Mouse (Mus musculus): Measurements from ENCODE around the gene Hdgfl2. TPM values are rescaled to one million over a fixed set of nuclear protein-coding genes. Genes with fewer than 3 reads are reported as not detected.

Gene Hdgfl2
- polyA plus RNA-seq, 1 experiment from 2014 or later: 85.7 TPM

- WGBS: 59% methylated on average over 10 of the region's 10 CpGs
- Histone ChIP-seq H3K9ac (0 out of 2 replicates have a peak within 1 kb of the TSS, but pooled peaks have one; percentile 5), H3K4me1 (replicated peaks) (no peaks in the 10 kb centered on the region), H3K36me3 (no peaks in the 10 kb centered on the region), H3K4me2 (replicated peaks) (no peak within 1 kb of the TSS), H3K27me3 (replicated peaks) (no peaks in the 10 kb centered on the region), H3K27ac (no peak within 1 kb of the TSS), H3K4me3 (replicated peaks) (no peak within 1 kb of the TSS), H3K9me3 (no peaks in the 10 kb centered on the region)
- ATAC-seq: peak; percentile 30
Observed at GRCm38 (mm10) chr17:56109219-56110051, 30.0 kb downstream of the Hdgfl2 start, which contains the start of gene Plin4. Gene Plin4 (minus strand): TSS chr17:56109803.

DNA sequence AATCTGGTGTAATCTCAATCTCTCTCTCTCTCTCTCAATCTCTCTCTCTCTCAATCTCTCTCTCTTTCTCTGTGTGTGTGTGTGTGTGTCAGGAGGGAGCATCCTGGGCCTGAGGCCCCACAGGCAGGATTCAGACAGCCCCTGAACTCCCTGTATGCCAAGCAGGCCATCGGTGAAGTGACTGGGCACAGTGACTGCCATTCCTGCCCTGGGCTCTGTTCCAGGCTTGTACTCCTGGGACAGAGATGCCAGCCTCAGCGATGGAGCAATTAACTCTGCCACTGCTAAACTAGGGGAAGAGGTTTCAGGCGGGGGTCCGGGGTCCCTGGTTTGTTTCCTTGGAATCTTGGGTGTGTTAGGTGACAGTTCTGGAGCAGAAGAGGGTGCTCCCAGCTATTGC, 31.1 kb downstream of the Hdgfl2 start:
- Histone ChIP-seq H3K9me3 (no peaks in the 10 kb centered on the region), H3K9ac (no peak overlapping the region), H3K4me2 (replicated peaks) (no peak overlapping the region), H3K4me1 (replicated peaks) (no peaks in the 10 kb centered on the region), H3K4me3 (replicated peaks) (no peak overlapping the region), H3K27ac (no peak overlapping the region), H3K36me3 (no peaks in the 10 kb centered on the region), H3K27me3 (replicated peaks) (no peaks in the 10 kb centered on the region)
- ATAC-seq: no peak
- 76% methylated on average over 4 of the region's 4 CpGs for WGBS

- ATAC-seq: no peak
- Histone ChIP-seq H3K27me3 (replicated peaks) (no peaks in the 10 kb centered on the region), H3K27ac (no peak overlapping the region), H3K4me1 (replicated peaks) (no peaks in the 10 kb centered on the region), H3K9ac (no peak overlapping the region), H3K4me2 (replicated peaks) (no peak overlapping the region), H3K4me3 (replicated peaks) (no peak overlapping the region), H3K36me3 (no peaks in the 10 kb centered on the region), H3K9me3 (no peaks in the 10 kb centered on the region)
- WGBS: 55% methylated on average over 1 of the region's 1 CpGs
Observed at GRCm38 (mm10) chr17:56111021-56111420, 31.6 kb downstream of the Hdgfl2 start.

DNA sequence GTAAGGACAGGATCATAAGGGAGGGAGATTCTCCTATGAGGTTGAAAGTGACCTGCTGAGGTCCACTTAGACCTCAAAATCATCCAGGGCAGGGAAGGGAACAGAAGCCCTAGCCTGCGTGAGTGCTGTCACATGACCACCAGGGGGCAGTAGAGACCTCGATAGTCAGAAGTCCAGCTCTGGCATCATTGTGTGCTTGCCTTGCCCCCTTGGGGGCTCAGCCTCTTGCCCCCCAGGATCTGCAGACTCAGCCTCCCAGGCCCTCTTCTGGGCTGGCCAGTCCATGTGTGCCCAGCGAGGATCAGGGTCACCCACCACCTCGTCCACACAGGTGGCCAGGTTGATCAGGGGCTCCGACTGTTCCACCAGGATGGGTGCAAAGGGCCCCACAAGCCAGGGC, 32.4 kb downstream of the Hdgfl2 start:
- Histone ChIP-seq H3K27ac (no peak overlapping the region), H3K4me1 (replicated peaks) (no peaks in the 10 kb centered on the region), H3K4me2 (replicated peaks) (no peak overlapping the region), H3K9ac (no peak overlapping the region), H3K27me3 (replicated peaks) (peaks cover 4% of the 10 kb centered on the region; the same call in 1 of the 2 replicates), H3K36me3 (no peaks in the 10 kb centered on the region), H3K4me3 (replicated peaks) (no peak overlapping the region), H3K9me3 (no peaks in the 10 kb centered on the region)
- ATAC-seq: 0 out of 2 replicates have a peak, but pooled peaks have one; percentile 32
- 55% methylated on average over 5 of the region's 5 CpGs for WGBS

DNA sequence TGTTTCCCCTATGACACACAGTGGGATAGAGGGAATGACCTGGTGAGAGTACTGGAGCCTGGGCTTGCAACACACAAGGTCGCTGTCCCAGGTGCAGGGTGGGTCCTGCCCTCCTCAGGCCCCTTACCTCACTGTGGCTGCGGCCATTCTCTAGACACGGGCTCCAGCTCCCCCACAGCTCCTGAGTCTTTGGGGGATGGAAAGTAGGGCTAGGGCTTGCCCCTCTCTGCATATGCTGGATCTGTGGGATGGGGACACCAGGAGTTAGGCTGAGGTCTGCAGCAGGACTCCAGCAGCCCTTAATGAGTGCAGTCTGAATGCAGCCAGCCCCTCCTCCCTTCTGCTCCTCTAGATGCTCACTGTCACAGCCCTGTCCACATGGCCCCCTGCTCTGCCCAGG, 33.3 kb downstream of the Hdgfl2 start:
- Histone ChIP-seq H3K27me3 (replicated peaks) (peaks cover 10% of the 10 kb centered on the region; the same call in 1 of the 2 replicates), H3K4me1 (replicated peaks) (peaks cover 6% of the 10 kb centered on the region), H3K36me3 (no peaks in the 10 kb centered on the region), H3K4me3 (replicated peaks) (no peak overlapping the region), H3K27ac (no peak overlapping the region), H3K9me3 (no peaks in the 10 kb centered on the region), H3K9ac (no peak overlapping the region), H3K4me2 (replicated peaks) (no peak overlapping the region)
- WGBS: 67% methylated on average over 3 of the region's 3 CpGs
- ATAC-seq: no peak

- peaks cover 35% of the 10 kb centered on the region for H3K27me3 ChIP-seq (replicated peaks)
- ATAC-seq: no peak
- no peak overlapping the region for H3K9ac ChIP-seq
- no peak overlapping the region for H3K27ac ChIP-seq
- no peak overlapping the region for H3K4me2 ChIP-seq (replicated peaks)
- no peak overlapping the region for H3K4me3 ChIP-seq (replicated peaks)
- 69% methylated on average over 10 of the region's 10 CpGs for WGBS
- no peaks in the 10 kb centered on the region for H3K9me3 ChIP-seq
- H3K4me1 ChIP-seq (replicated peaks): peaks cover 16% of the 10 kb centered on the region
- no peaks in the 10 kb centered on the region for H3K36me3 ChIP-seq
Observed at GRCm38 (mm10) chr17:56116193-56116592, 36.8 kb downstream of the Hdgfl2 start.

DNA sequence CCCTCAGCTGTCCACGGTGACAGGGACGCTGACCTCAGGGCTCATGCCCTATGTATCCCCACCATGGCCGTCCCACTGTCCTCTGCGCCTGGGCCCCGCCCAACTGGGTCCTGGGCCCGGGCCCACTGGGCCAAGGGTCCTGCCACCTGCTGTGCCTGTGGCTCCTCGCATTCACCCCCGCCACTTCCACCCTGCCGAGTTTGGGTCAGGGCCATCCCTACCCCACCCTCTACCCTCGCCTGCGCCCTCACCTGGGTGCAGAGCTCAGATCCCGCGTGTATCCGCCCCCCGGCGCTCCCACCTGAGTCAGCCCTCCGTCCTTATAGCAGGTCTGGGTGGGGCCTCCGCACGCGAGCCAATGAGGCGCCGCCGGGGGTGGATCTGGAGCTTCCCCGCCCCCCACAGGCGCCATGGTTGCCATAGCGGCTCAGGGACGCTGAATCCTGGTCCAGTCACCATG, 37.8 kb downstream of the Hdgfl2 start, which contains the start of gene Plin5:
Plin5 (minus strand) TSS at position 346 of the 460 bp plus-strand sequence.
- no peaks in the 10 kb centered on the region for H3K9me3 ChIP-seq
- WGBS: 1% methylated on average over 27 of the region's 27 CpGs
- H3K36me3 ChIP-seq: no peaks in the 10 kb centered on the region
- H3K4me2 ChIP-seq (replicated peaks): peak within 1 kb of the TSS; percentile 71
- peak within 1 kb of the TSS; percentile 40 for H3K9ac ChIP-seq
- peak within 1 kb of the TSS; percentile 32 for H3K4me3 ChIP-seq (replicated peaks)
- no peak within 1 kb of the TSS for H3K27ac ChIP-seq
- peaks cover 46% of the 10 kb centered on the region for H3K27me3 ChIP-seq (replicated peaks)
- ATAC-seq: peak; percentile 79
- peaks cover 16% of the 10 kb centered on the region for H3K4me1 ChIP-seq (replicated peaks)

GRCm38 (mm10) chr17:56119431-56119830, 40.0 kb downstream of the Hdgfl2 start:
- no peaks in the 10 kb centered on the region for H3K36me3 ChIP-seq
- H3K4me1 ChIP-seq (replicated peaks): peaks cover 24% of the 10 kb centered on the region
- 32% methylated on average over 12 of the region's 12 CpGs for WGBS
- H3K9ac ChIP-seq: no peak overlapping the region
- no peaks in the 10 kb centered on the region for H3K9me3 ChIP-seq
- H3K4me3 ChIP-seq (replicated peaks): no peak overlapping the region
- no peak for ATAC-seq
- H3K4me2 ChIP-seq (replicated peaks): peak overlapping the region; percentile 48
- H3K27me3 ChIP-seq (replicated peaks): peaks cover 65% of the 10 kb centered on the region
- H3K27ac ChIP-seq: no peak overlapping the region

GRCm38 (mm10) chr17:56119981-56120880, 40.8 kb downstream of the Hdgfl2 start:
- no peak for ATAC-seq
- Histone ChIP-seq H3K4me1 (replicated peaks) (peaks cover 29% of the 10 kb centered on the region), H3K9ac (no peak overlapping the region), H3K36me3 (no peaks in the 10 kb centered on the region), H3K27me3 (replicated peaks) (peaks cover 69% of the 10 kb centered on the region), H3K4me2 (replicated peaks) (peak overlapping the region; percentile 48), H3K9me3 (no peaks in the 10 kb centered on the region), H3K27ac (no peak overlapping the region), H3K4me3 (replicated peaks) (peak overlapping the region; percentile 23)
- WGBS: 5% methylated on average over 66 of the region's 66 CpGs

DNA sequence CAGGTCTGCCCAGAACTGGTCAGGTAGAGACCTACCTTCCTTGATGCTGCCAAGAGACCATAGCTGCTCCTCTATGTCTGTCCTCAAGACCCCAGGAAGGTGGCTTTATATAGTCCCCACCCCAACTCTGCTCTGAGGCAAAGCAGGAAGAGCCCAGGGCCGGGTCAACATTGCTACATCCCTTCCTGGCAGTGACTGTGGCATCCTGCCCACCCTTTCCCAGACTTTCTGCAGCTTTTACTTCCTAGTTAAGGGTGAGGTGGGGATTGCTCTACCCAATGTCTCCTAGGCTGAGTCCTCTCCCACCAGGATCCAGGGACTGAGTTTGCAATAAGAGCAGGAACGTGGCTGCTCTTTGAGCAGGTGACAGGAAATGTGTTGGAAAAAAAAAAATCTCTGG, 42.4 kb downstream of the Hdgfl2 start, which contains the start of gene Lrg1:
Lrg1 (minus strand) TSS at position 176 of the 400 bp plus-strand sequence.
- H3K4me3 ChIP-seq (replicated peaks): peak within 1 kb of the TSS; percentile 23; the same call in 1 of the 2 replicates
- H3K9me3 ChIP-seq: no peaks in the 10 kb centered on the region
- H3K4me2 ChIP-seq (replicated peaks): no peak within 1 kb of the TSS; the same call in 1 of the 2 replicates
- ATAC-seq: no peak
- H3K27me3 ChIP-seq (replicated peaks): peaks cover 66% of the 10 kb centered on the region
- WGBS: 64% methylated on average over 2 of the region's 2 CpGs
- peaks cover 29% of the 10 kb centered on the region for H3K4me1 ChIP-seq (replicated peaks)
- H3K36me3 ChIP-seq: no peaks in the 10 kb centered on the region
- H3K27ac ChIP-seq: no peak within 1 kb of the TSS
- no peak within 1 kb of the TSS for H3K9ac ChIP-seq

GRCm38 (mm10) chr17:56123161-56123560, 43.7 kb downstream of the Hdgfl2 start:
- Histone ChIP-seq H3K9ac (no peak overlapping the region), H3K4me1 (replicated peaks) (peaks cover 23% of the 10 kb centered on the region), H3K36me3 (no peaks in the 10 kb centered on the region), H3K9me3 (no peaks in the 10 kb centered on the region), H3K27me3 (replicated peaks) (peaks cover 59% of the 10 kb centered on the region), H3K27ac (no peak overlapping the region), H3K4me2 (replicated peaks) (no peak overlapping the region), H3K4me3 (replicated peaks) (no peak overlapping the region)
- ATAC-seq: no peak
- WGBS: 92% methylated on average over 12 of the region's 12 CpGs

Data from intestine, embryonic 15.5 days (tissue).